In genomic region chr5:63966379-63966778, GRCm38 (mm10) we compare ENCODE assay signal across 19 mouse cellular contexts. TPM values are rescaled to one million over a fixed set of nuclear protein-coding genes. Genes with fewer than 3 reads are reported as not detected.
A peak's percentile ranks its signal among the peaks of the same experiment; 100 is the strongest.
DNase-seq lines count a peak whose midpoint lies in the region; ATAC-seq and TF ChIP-seq lines count a peak whose summit lies in the region.
"Had no signal": no experiment of that assay in that cellular context is flagged by ENCODE, and none has a peak within 500 bp of the region (broad histone marks: within the 10 kb centered on the region; RNA-seq: fewer than 3 reads in every experiment).

No protein-coding gene starts in this region.

- ATAC-seq in liver, embryonic 15.5 days (ENCODE audit: insufficient read depth): no peak
- no peak for ATAC-seq in liver, embryonic 11.5 days (replicated peaks; ENCODE audit: low FRiP score)
- ATAC-seq in forebrain, embryonic 11.5 days (replicated peaks; ENCODE audit: low FRiP score): no peak

- TF ChIP-seq EP300 in CH12.LX (IDR thresholded peaks at IDR 0.05; ENCODE audit: low read length): no peak

- no peak for DNase-seq in liver, embryonic 11.5 days (ENCODE audit: low spot score)
- DNase-seq in CH12.LX (ENCODE audit: extremely low read depth) (no peak), MEL-GATA-1-ER (ENCODE audit: extremely low read depth, low read depth) (peak; percentile 28)
- DNase-seq in forebrain, embryonic 11.5 days (ENCODE audit: low spot score): no peak
- no peak for DNase-seq in layer of hippocampus, adult 9-11 months
- DNase-seq: adrenal gland, postnatal 36 days; gastrocnemius, postnatal 36 days; heart, adult 2 months; heart, postnatal 36 days; kidney, adult 11 months; thymus, postnatal 25 days had no signal

- H3K9me3 ChIP-seq in liver, embryonic 15.5 days (replicated peaks): no peaks in the 10 kb centered on the region
- no peaks in the 10 kb centered on the region for H3K9me3 ChIP-seq in liver, embryonic 11.5 days (ENCODE audit: control insufficient read depth, low read length)
- no peaks in the 10 kb centered on the region for H3K9me3 ChIP-seq in CH12.LX (replicated peaks; ENCODE audit: low read length)
- H3K9me3 ChIP-seq in forebrain, embryonic 11.5 days (ENCODE audit: control insufficient read depth, low read length): no peaks in the 10 kb centered on the region
- H3K9me3 ChIP-seq: forebrain, embryonic 10.5 days; heart, embryonic 15.5 days; hindbrain, embryonic 13.5 days; midbrain, embryonic 12.5 days; stomach, embryonic 15.5 days had no signal

- no peak overlapping the region for H3ac ChIP-seq in myocyte (ENCODE audit: control insufficient read depth, insufficient read length)

- in situ Hi-C loops in CH12.LX (cut with MboI; ENCODE audit: low pct_ligation_motif_present, low pct_unique_long_range_greater_than_20kb, low sequenced_read_pairs): no loop called here

- 0 out of 2 replicates have a peak, but pooled peaks cover 6% of the 10 kb centered on the region for H3K27me3 ChIP-seq in liver, embryonic 15.5 days
- H3K27me3 ChIP-seq in liver, embryonic 11.5 days (replicated peaks; ENCODE audit: control insufficient read depth, insufficient read depth, low read length): no peaks in the 10 kb centered on the region
- peaks cover 8% of the 10 kb centered on the region for H3K27me3 ChIP-seq in CH12.LX (replicated peaks)
- no peaks in the 10 kb centered on the region for H3K27me3 ChIP-seq in myocyte (ENCODE audit: control insufficient read depth, insufficient read depth, insufficient read length)
- H3K27me3 ChIP-seq in forebrain, embryonic 11.5 days (ENCODE audit: control insufficient read depth, insufficient read depth, low read length): no peaks in the 10 kb centered on the region
- H3K27me3 ChIP-seq: hindbrain, embryonic 13.5 days; stomach, embryonic 15.5 days had no signal

- H3K4me3 ChIP-seq in liver, embryonic 15.5 days (replicated peaks): no peak overlapping the region
- no peak overlapping the region for H3K4me3 ChIP-seq in liver, embryonic 11.5 days (ENCODE audit: low read depth, low read length)
- H3K4me3 ChIP-seq in CH12.LX (replicated peaks in 1 of 3; ENCODE audit: low read depth in 2 of 3, low read length in 2 of 3, poor library complexity in 1 of 3) (no peak overlapping the region), myocyte (peak overlapping the region; percentile 89)
- no peak overlapping the region for H3K4me3 ChIP-seq in forebrain, embryonic 11.5 days (ENCODE audit: low read depth, low read length)
- H3K4me3 ChIP-seq: midbrain, embryonic 12.5 days had no signal

- TF ChIP-seq POLR2A in CH12.LX (IDR thresholded peaks at IDR 0.05; ENCODE audit: low read depth, low read length): no peak
- no peak for TF ChIP-seq POLR2A in myocyte (IDR thresholded peaks at IDR 0.05; ENCODE audit: insufficient read length, low read depth)

- no peak for TF ChIP-seq RAD21 in CH12.LX (IDR thresholded peaks at IDR 0.05; ENCODE audit: low read depth, low read length)

- peaks cover 44% of the 10 kb centered on the region for H3K4me1 ChIP-seq in liver, embryonic 15.5 days (replicated peaks)
- 0 out of 2 replicates have a peak, but pooled peaks cover 3% of the 10 kb centered on the region for H3K4me1 ChIP-seq in liver, embryonic 11.5 days (replicated peaks; ENCODE audit: control insufficient read depth, insufficient read depth, low read length)
- peaks cover 11 to 50% of the 10 kb centered on the region in 2 experiments for H3K4me1 ChIP-seq in CH12.LX (ENCODE audit: control insufficient read depth in 1 of 2, insufficient read depth in 2 of 2)
- H3K4me1 ChIP-seq in forebrain, embryonic 11.5 days (replicated peaks; ENCODE audit: control insufficient read depth, insufficient read depth, low read length): peaks cover 11% of the 10 kb centered on the region; the same call in 1 of the 2 replicates

- dilution Hi-C loops in CH12.LX (cut with MboI; ENCODE audit: extremely low pct_ligation_motif_present, extremely low pct_unique_long_range_greater_than_20kb, low sequenced_read_pairs): no loop called here

- no peak overlapping the region for H3K9ac ChIP-seq in liver, embryonic 15.5 days
- no peak overlapping the region for H3K9ac ChIP-seq in liver, embryonic 11.5 days (ENCODE audit: low read depth, low read length)
- no peak overlapping the region for H3K9ac ChIP-seq in CH12.LX (ENCODE audit: insufficient read depth, low read depth)
- no peak overlapping the region for H3K9ac ChIP-seq in forebrain, embryonic 11.5 days (ENCODE audit: low read length)
- H3K9ac ChIP-seq: hindbrain, embryonic 13.5 days; lung, embryonic 14.5 days; midbrain, embryonic 12.5 days; stomach, embryonic 15.5 days had no signal

- no peaks in the 10 kb centered on the region for H3K79me2 ChIP-seq in CH12.LX (replicated peaks; ENCODE audit: control insufficient read depth, extremely low read depth, insufficient read depth, poor library complexity, severe bottlenecking)
- H3K79me2 ChIP-seq in myocyte (ENCODE audit: control insufficient read depth, insufficient read depth): peaks cover 59% of the 10 kb centered on the region

- peak overlapping the region; percentile 88; the same call in 1 of the 2 replicates for H3K4me2 ChIP-seq in liver, embryonic 15.5 days
- no peak overlapping the region for H3K4me2 ChIP-seq in liver, embryonic 11.5 days
- 0 out of 2 replicates have a peak overlapping the region, but pooled peaks have one; percentile 82 for H3K4me2 ChIP-seq in CH12.LX (ENCODE audit: insufficient read depth, low read depth, poor library complexity, severe bottlenecking)
- peak overlapping the region; percentile 49 for H3K4me2 ChIP-seq in myocyte (ENCODE audit: low read depth)
- no peak overlapping the region for H3K4me2 ChIP-seq in forebrain, embryonic 11.5 days (ENCODE audit: low read depth, low read length, severe bottlenecking)

- TF ChIP-seq CTCF in CH12.LX (conservative IDR thresholded peaks at IDR 0.05 in 1 of 2, IDR thresholded peaks at IDR 0.05 in 1 of 2; ENCODE audit: low read depth in 2 of 2, low read length in 2 of 2): no peak

- 63% methylated on average over 4 of the region's 4 CpGs for WGBS in liver, embryonic 15.5 days (ENCODE audit: insufficient replicate concordance)
- 68% methylated on average over 4 of the region's 4 CpGs for whole genome bisulfite sequencing in liver, embryonic 11.5 days
- WGBS in forebrain, embryonic 11.5 days: 87% methylated on average over 4 of the region's 4 CpGs

- H3K27ac ChIP-seq in liver, embryonic 15.5 days (replicated peaks): no peak overlapping the region
- no peak overlapping the region for H3K27ac ChIP-seq in liver, embryonic 11.5 days (ENCODE audit: low read depth, low read length)
- H3K27ac ChIP-seq in CH12.LX (ENCODE audit: insufficient read depth, low read depth): no peak overlapping the region
- no peak overlapping the region for H3K27ac ChIP-seq in forebrain, embryonic 11.5 days (ENCODE audit: low read depth, low read length)
- H3K27ac ChIP-seq: forebrain, embryonic 10.5 days; heart, adult 2 months; heart, embryonic 15.5 days; hindbrain, embryonic 13.5 days; midbrain, embryonic 12.5 days; stomach, embryonic 15.5 days had no signal

- no peaks in the 10 kb centered on the region for H3K36me3 ChIP-seq in liver, embryonic 15.5 days (replicated peaks)
- no peaks in the 10 kb centered on the region for H3K36me3 ChIP-seq in liver, embryonic 11.5 days (ENCODE audit: control insufficient read depth, insufficient read depth, low read length)
- H3K36me3 ChIP-seq in CH12.LX (replicated peaks in 1 of 2; ENCODE audit: control insufficient read depth in 1 of 2, insufficient read depth in 1 of 2, low read length in 1 of 2) (no peaks in the 10 kb centered on the region), myocyte (ENCODE audit: control insufficient read depth, insufficient read depth) (peaks cover 4% of the 10 kb centered on the region)
- no peaks in the 10 kb centered on the region for H3K36me3 ChIP-seq in forebrain, embryonic 11.5 days (ENCODE audit: control insufficient read depth, insufficient read depth, low read length)
- H3K36me3 ChIP-seq: heart, embryonic 15.5 days; hindbrain, embryonic 13.5 days; midbrain, embryonic 12.5 days; stomach, embryonic 15.5 days had no signal

TF ChIP-seq in CH12.LX, 34 proteins besides CTCF, POLR2A, EP300 and RAD21:
- TF ChIP-seq ZNF384 (IDR thresholded peaks at IDR 0.05; ENCODE audit: low read depth, low read length): peak; percentile 86
- TF ChIP-seq TBP (conservative IDR thresholded peaks at IDR 0.05; ENCODE audit: low read depth, low read length): 0 out of 2 replicates have a peak, but pooled peaks have one; percentile 46
- TF ChIP-seq SMC3 (IDR thresholded peaks at IDR 0.05; ENCODE audit: low read depth, low read length): no peak

TF ChIP-seq in myocyte, 11 proteins besides CTCF, POLR2A, EP300 and RAD21:
- TF ChIP-seq MYOD1 (IDR thresholded peaks at IDR 0.05; ENCODE audit: control insufficient read depth in 1 of 3, insufficient read length in 2 of 3, low read depth in 2 of 3): no peak
- TF ChIP-seq MAX (IDR thresholded peaks at IDR 0.05; ENCODE audit: low read depth): no peak
- no peak for TF ChIP-seq TCF12 (IDR thresholded peaks at IDR 0.05; ENCODE audit: insufficient read depth, poor library complexity, severe bottlenecking)
- TF ChIP-seq SRF (IDR thresholded peaks at IDR 0.05; ENCODE audit: control insufficient read depth, insufficient read length, low read depth): no peak
- no peak for TF ChIP-seq USF1 (IDR thresholded peaks at IDR 0.05; ENCODE audit: low read depth)
- TF ChIP-seq TCF3 (IDR thresholded peaks at IDR 0.05; ENCODE audit: insufficient read length, low read depth): no peak
- no peak for TF ChIP-seq MYOG (IDR thresholded peaks at IDR 0.05; ENCODE audit: control insufficient read depth in 1 of 3, insufficient read depth in 1 of 3, insufficient read length in 2 of 3, low read depth in 2 of 3)
- no peak for TF ChIP-seq REST (IDR thresholded peaks at IDR 0.05; ENCODE audit: insufficient read depth, insufficient read length)
TF ChIP-seq in myocyte: peak in this region for 0.

RNA-seq across cellular contexts. Expression of gene Rell1, which starts 2.3 kb away (rescaled TPM):
- 8.8 and 9.2 TPM in 2 replicates for polyA plus RNA-seq in liver, embryonic 15.5 days (2015; fragmentation: Nextera tagmentation; extraction: Ambion mirVana)
- 9.0 and 11.0 TPM in 2 replicates for polyA plus RNA-seq in liver, embryonic 11.5 days (2014; fragmentation: Nextera tagmentation; extraction: Ambion mirVana)
- 1.0 and 1.5 TPM in 2 replicates for total RNA-seq in CH12.LX (2012; rRNA removed)
- total RNA-seq in CH12.LX (2014; rRNA removed): 1.4 TPM in 2 replicates
- polyA plus RNA-seq in CH12.LX (2012; ENCODE audit: insufficient read length, low read depth): 1.6 and 1.8 TPM in 2 replicates
- polyA plus RNA-seq in myocyte (2012; fragmentation: generic; extraction: Trizol): 25.9 TPM
- polyA plus RNA-seq in forebrain, embryonic 11.5 days (2014; fragmentation: Nextera tagmentation; extraction: Ambion mirVana): 12.2 and 13.3 TPM in 2 replicates

Comparison
In these comparisons a context has a peak if more than half of its experiments do, and no peak if none do; other contexts are left out.
1. H3K4me2 ChIP-seq: peak in liver, embryonic 15.5 days (single experiment), CH12.LX (single experiment) and myocyte (single experiment); none in liver, embryonic 11.5 days (single experiment) and forebrain, embryonic 11.5 days (single experiment).